Mouse (Mus musculus) CH12.LX (cell line): Measurements from ENCODE around the gene Ccdc51.

Experiments used
- ELF1 ChIP-seq: IDR thresholded peaks from 2 replicates; pipeline ENCODE4 v1.6.1; 2014; ENCODE audit warnings: low read depth, mild to moderate bottlenecking, inconsistent platforms, low read length, improper control_type of control experiment
- ETS1 ChIP-seq: conservative IDR thresholded peaks from 2 replicates; pipeline ENCODE4 v1.6.1; 2012; ENCODE audit warnings: low read depth, mild to moderate bottlenecking, inconsistent platforms, low read length, improper control_type of control experiment, moderate library complexity
- MAX ChIP-seq: IDR thresholded peaks from 2 replicates; pipeline ENCODE4 v1.6.1; 2011; ENCODE audit warnings: low read length, improper control_type of control experiment
- POLR2A ChIP-seq: IDR thresholded peaks from 2 replicates; pipeline ENCODE4 v1.6.1; 2011; ENCODE audit warnings: low read depth, mild to moderate bottlenecking, improper control_type of control experiment, low read length
- USF1 ChIP-seq: IDR thresholded peaks from 2 replicates; pipeline ENCODE4 v1.6.1; 2014; ENCODE audit warnings: low read depth, mild to moderate bottlenecking, inconsistent platforms, low read length, improper control_type of control experiment
- USF2 ChIP-seq: conservative IDR thresholded peaks from 2 replicates; pipeline ENCODE4 v1.6.1; 2011; ENCODE audit warnings: low read depth, low read length, improper control_type of control experiment
- ZC3H11A ChIP-seq: IDR thresholded peaks from 2 replicates; pipeline ENCODE4 v1.6.1; 2012; ENCODE audit warnings: low read depth, mild to moderate bottlenecking, inconsistent platforms, low read length, improper control_type of control experiment
- ZNF384 ChIP-seq: IDR thresholded peaks from 2 replicates; pipeline ENCODE4 v1.6.1; 2012; ENCODE audit warnings: low read depth, low read length, improper control_type of control experiment, inconsistent platforms

GRCm38 (mm10) chr9:109053851-109054250 is 28.4 kb upstream of the Ccdc51 start:
- TF ChIP-seq USF2 (no peak), ETS1 (no peak), ELF1 (no peak), MAX (no peak), ZNF384 (no peak), USF1 (no peak), ZC3H11A (no peak), POLR2A (no peak)
